Mouse (Mus musculus): ENCODE data around the gene Fscb. TPM values are rescaled to one million over a fixed set of nuclear protein-coding genes. Genes with fewer than 3 reads are reported as not detected.

Gene Fscb
- polyA plus RNA-seq (2015; fragmentation: Nextera tagmentation; extraction: Ambion mirVana), result not detected in 2 replicates

DNA sequence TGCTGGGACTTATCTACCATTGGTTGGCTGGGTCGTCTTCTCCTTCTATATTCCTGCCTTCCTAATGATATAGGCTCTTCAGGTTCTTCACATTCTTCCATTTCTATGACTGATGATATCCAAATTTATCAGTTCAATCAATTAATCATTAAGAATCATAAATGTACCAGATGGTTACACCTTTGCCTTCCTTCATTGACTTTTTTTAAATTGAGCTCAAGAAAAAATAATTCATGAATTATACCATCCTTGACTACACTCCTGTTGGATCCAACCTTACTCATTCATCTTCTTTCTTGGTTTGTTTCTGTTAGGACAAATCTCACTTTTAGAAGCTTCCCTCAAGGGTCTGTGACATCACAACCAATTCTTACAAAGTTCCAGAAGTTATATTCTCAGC, at the start of gene Fscb:
Fscb (minus strand) TSS at position 101 of the 400 bp plus-strand sequence.
- 73% methylated on average over 1 of the region's 1 CpGs for WGBS

GRCm38 (mm10) chr12:64516775-64517174, 42.3 kb upstream of the Fscb start:
- no peaks in the 10 kb centered on the region for H3K4me1 ChIP-seq (replicated peaks)
- no peak overlapping the region for H3K4me3 ChIP-seq
- 41% methylated on average over 2 of the region's 2 CpGs for WGBS
- no peaks in the 10 kb centered on the region for H3K27me3 ChIP-seq
- no peak overlapping the region for H3K27ac ChIP-seq
- no peaks in the 10 kb centered on the region for H3K9me3 ChIP-seq (replicated peaks)
- no peak overlapping the region for H3K9ac ChIP-seq
- no peaks in the 10 kb centered on the region for H3K36me3 ChIP-seq
- no peak for ATAC-seq (replicated peaks; ENCODE audit: insufficient number of reproducible peaks, insufficient read depth, low FRiP score, low read depth)
- no peak overlapping the region for H3K4me2 ChIP-seq

More for the DNA sequence above, at the start of gene Fscb:
- Histone ChIP-seq H3K4me2 (no peak within 1 kb of the TSS), H3K36me3 (no peaks in the 10 kb centered on the region), H3K4me1 (replicated peaks) (no peaks in the 10 kb centered on the region), H3K27me3 (no peaks in the 10 kb centered on the region), H3K9me3 (replicated peaks) (no peaks in the 10 kb centered on the region), H3K4me3 (no peak within 1 kb of the TSS), H3K9ac (no peak within 1 kb of the TSS), H3K27ac (no peak within 1 kb of the TSS)
- ATAC-seq (replicated peaks; ENCODE audit: insufficient number of reproducible peaks, insufficient read depth, low FRiP score, low read depth), result no peak

- Histone ChIP-seq H3K4me3 (no peak overlapping the region), H3K36me3 (no peaks in the 10 kb centered on the region), H3K4me1 (replicated peaks) (no peaks in the 10 kb centered on the region), H3K4me2 (no peak overlapping the region), H3K9ac (no peak overlapping the region), H3K27ac (no peak overlapping the region), H3K9me3 (replicated peaks) (no peaks in the 10 kb centered on the region), H3K27me3 (no peaks in the 10 kb centered on the region)
- no peak for ATAC-seq (replicated peaks; ENCODE audit: insufficient number of reproducible peaks, insufficient read depth, low FRiP score, low read depth)
- 61% methylated on average over 1 of the region's 1 CpGs for WGBS
Measured at GRCm38 (mm10) chr12:64513439-64513838, 38.9 kb upstream of the Fscb start.

- Histone ChIP-seq H3K9ac (no peak overlapping the region), H3K4me3 (no peak overlapping the region), H3K36me3 (no peaks in the 10 kb centered on the region), H3K4me1 (replicated peaks) (no peaks in the 10 kb centered on the region), H3K4me2 (no peak overlapping the region), H3K9me3 (replicated peaks) (no peaks in the 10 kb centered on the region), H3K27me3 (no peaks in the 10 kb centered on the region), H3K27ac (no peak overlapping the region)
- no peak for ATAC-seq (replicated peaks; ENCODE audit: insufficient number of reproducible peaks, insufficient read depth, low FRiP score, low read depth)
- WGBS, result 63% methylated on average over 5 of the region's 5 CpGs
Measured at GRCm38 (mm10) chr12:64497706-64498105, 23.2 kb upstream of the Fscb start.

DNA sequence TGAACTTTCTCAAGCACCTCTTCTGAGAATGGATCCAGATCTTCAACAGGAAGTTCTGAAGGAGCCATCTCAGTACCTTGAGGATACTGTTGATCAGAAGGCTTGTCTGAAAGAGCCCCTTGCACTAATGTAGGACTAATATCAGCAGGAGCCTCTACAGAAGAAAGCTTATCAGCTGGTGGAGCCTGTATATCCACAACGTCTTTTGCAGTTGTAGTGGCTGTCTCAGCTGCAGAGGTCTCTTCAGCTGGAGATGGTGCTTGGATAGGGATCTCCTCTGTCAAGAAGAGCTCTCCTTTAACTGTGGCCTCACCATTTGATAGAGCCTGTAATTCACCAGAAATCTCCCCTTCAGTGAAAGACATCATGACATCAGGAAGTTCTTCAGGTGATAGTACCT, 875 bp downstream of the Fscb start:
- 46% methylated on average over 1 of the region's 1 CpGs for WGBS
- no peak overlapping the region for H3K4me3 ChIP-seq
- H3K9ac ChIP-seq, result no peak overlapping the region
- H3K27me3 ChIP-seq, result no peaks in the 10 kb centered on the region
- no peaks in the 10 kb centered on the region for H3K4me1 ChIP-seq (replicated peaks)
- H3K27ac ChIP-seq, result no peak overlapping the region
- ATAC-seq (replicated peaks; ENCODE audit: insufficient number of reproducible peaks, insufficient read depth, low FRiP score, low read depth), result no peak
- no peak overlapping the region for H3K4me2 ChIP-seq
- H3K36me3 ChIP-seq, result no peaks in the 10 kb centered on the region
- H3K9me3 ChIP-seq (replicated peaks), result no peaks in the 10 kb centered on the region

- no peaks in the 10 kb centered on the region for H3K4me1 ChIP-seq (replicated peaks)
- ATAC-seq (replicated peaks; ENCODE audit: insufficient number of reproducible peaks, insufficient read depth, low FRiP score, low read depth), result no peak
- H3K27me3 ChIP-seq, result no peaks in the 10 kb centered on the region
- no peak overlapping the region for H3K27ac ChIP-seq
- H3K9ac ChIP-seq, result no peak overlapping the region
- H3K9me3 ChIP-seq (replicated peaks), result no peaks in the 10 kb centered on the region
- H3K4me3 ChIP-seq, result no peak overlapping the region
- 88% methylated on average over 1 of the region's 1 CpGs for WGBS
- H3K36me3 ChIP-seq, result no peaks in the 10 kb centered on the region
- no peak overlapping the region for H3K4me2 ChIP-seq
Measured at GRCm38 (mm10) chr12:64473136-64473535, 1.4 kb downstream of the Fscb start.

GRCm38 (mm10) chr12:64455228-64455627, 19.3 kb downstream of the Fscb start:
- no peaks in the 10 kb centered on the region for H3K36me3 ChIP-seq
- no peak overlapping the region for H3K9ac ChIP-seq
- no peaks in the 10 kb centered on the region for H3K27me3 ChIP-seq
- no peak overlapping the region for H3K4me2 ChIP-seq
- no peak overlapping the region for H3K27ac ChIP-seq
- no peak overlapping the region for H3K4me3 ChIP-seq
- no peaks in the 10 kb centered on the region for H3K9me3 ChIP-seq (replicated peaks)
- H3K4me1 ChIP-seq (replicated peaks), result no peaks in the 10 kb centered on the region
- no peak for ATAC-seq (replicated peaks; ENCODE audit: insufficient number of reproducible peaks, insufficient read depth, low FRiP score, low read depth)

DNA sequence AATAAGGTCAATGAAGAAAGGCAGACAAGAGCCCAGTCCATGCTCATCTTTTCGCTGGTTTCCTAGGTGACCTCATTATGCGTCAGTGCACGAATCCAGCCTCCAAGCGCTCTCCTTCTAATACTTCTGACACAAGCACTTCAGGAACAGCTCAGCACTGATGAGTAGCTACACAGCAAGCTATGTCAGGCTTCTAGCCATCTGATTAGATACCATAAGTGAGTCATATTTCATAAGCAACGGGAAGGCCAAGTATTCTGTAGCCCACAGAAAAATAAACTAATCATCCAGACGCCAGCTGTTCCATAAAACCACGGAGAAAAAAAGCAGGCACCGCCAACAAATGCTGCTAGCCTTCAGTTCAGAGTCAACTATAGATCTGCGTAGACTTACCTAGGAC, 24.6 kb downstream of the Fscb start:
- H3K9ac ChIP-seq, result no peak overlapping the region
- H3K36me3 ChIP-seq, result no peaks in the 10 kb centered on the region
- no peak for ATAC-seq (replicated peaks; ENCODE audit: insufficient number of reproducible peaks, insufficient read depth, low FRiP score, low read depth)
- H3K27ac ChIP-seq, result no peak overlapping the region
- no peaks in the 10 kb centered on the region for H3K4me1 ChIP-seq (replicated peaks)
- no peaks in the 10 kb centered on the region for H3K27me3 ChIP-seq
- H3K4me3 ChIP-seq, result no peak overlapping the region
- no peak overlapping the region for H3K4me2 ChIP-seq
- H3K9me3 ChIP-seq (replicated peaks), result no peaks in the 10 kb centered on the region
- WGBS, result 50% methylated on average over 9 of the region's 9 CpGs

DNA sequence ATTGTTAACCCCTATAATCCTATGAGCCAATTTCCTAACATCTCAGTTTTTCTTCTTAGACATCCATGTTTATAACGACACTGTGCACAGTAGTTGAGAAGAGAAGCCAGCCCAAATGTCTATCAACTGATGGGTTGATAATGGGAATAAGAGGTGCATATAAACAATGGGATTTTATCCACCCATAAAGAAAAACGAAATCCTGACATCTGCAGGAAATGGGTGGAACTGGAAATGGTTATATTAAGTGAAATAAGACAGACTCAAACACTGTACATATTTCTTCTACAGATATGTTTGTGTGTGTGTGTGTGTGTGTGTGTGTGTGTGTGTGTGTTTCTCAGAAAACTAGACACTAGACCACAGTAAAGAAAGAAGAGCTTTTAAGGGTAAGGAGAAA, 37.8 kb downstream of the Fscb start:
- ATAC-seq (replicated peaks; ENCODE audit: insufficient number of reproducible peaks, insufficient read depth, low FRiP score, low read depth), result no peak
- H3K4me1 ChIP-seq (replicated peaks), result no peaks in the 10 kb centered on the region
- H3K9me3 ChIP-seq (replicated peaks), result no peaks in the 10 kb centered on the region
- H3K4me3 ChIP-seq, result no peak overlapping the region
- no peaks in the 10 kb centered on the region for H3K27me3 ChIP-seq
- WGBS, result 50% methylated on average over 2 of the region's 2 CpGs
- no peaks in the 10 kb centered on the region for H3K36me3 ChIP-seq
- H3K27ac ChIP-seq, result no peak overlapping the region
- H3K9ac ChIP-seq, result no peak overlapping the region
- no peak overlapping the region for H3K4me2 ChIP-seq
